Mouse (Mus musculus) cortical plate, adult 2 months (tissue): ENCODE measurements around the gene Gm1043.

Source experiments
- CTCF ChIP-seq: fragments of 200-500 bp; IDR thresholded peaks from 2 replicates; pipeline ENCODE4 v1.5.1; 2011; ENCODE audit warnings: mild to moderate bottlenecking, control low read depth, low read length; ENCODE audit not compliant: insufficient read depth; ENCODE audit errors: extremely low read depth
- POLR2A ChIP-seq: fragments of 200-500 bp; IDR thresholded peaks from 2 replicates; pipeline ENCODE4 v1.6.1; 2011; ENCODE audit warnings: mild to moderate bottlenecking, low read length, control low read depth; ENCODE audit not compliant: insufficient read depth; ENCODE audit errors: extremely low read depth

DNA sequence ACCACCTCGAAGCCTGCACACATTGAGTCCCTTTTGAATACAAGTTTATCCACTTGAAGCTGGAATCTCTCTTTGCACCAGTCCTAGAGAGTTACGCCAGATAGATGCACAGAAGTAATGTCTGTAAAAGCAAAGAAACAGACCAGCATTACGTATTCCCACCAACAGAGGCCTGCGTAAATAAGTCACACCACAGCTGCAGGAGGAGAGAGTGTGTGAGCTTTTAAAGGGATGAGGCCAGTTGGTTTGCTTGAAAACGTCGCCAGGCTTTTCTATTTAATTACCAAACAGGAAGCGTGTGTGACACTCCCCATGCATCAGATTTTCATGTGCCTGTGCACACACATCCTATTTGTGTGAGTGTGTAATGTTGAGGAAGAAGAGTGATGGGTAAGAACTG, 99.4 kb downstream of the Gm1043 start:
- TF ChIP-seq CTCF = no peak
- no peak for TF ChIP-seq POLR2A
